Mouse (Mus musculus) ES-E14 (cell line): ENCODE data around the gene St8sia1.

ENCODE experiments used
- CHD2 ChIP-seq: IDR thresholded peaks from 2 replicates; pipeline ENCODE4 v1.6.1; 2014; ENCODE audit warnings: mild to moderate bottlenecking, low read depth, low read length, inconsistent platforms
- MAFK ChIP-seq: IDR thresholded peaks from 2 replicates; pipeline ENCODE4 v1.6.1; 2014; ENCODE audit warnings: mild to moderate bottlenecking, low read depth, low read length, inconsistent platforms; ENCODE audit not compliant: insufficient read depth
- ZC3H11A ChIP-seq: IDR thresholded peaks from 2 replicates; pipeline ENCODE4 v1.6.1; 2012; ENCODE audit warnings: low read depth, mild to moderate bottlenecking, inconsistent platforms, low read length, borderline replicate concordance

GRCm38 (mm10) chr6:142911263-142911662 lies 53.0 kb downstream of the St8sia1 start:
- no peak for TF ChIP-seq ZC3H11A
- no peak for TF ChIP-seq MAFK
- no peak for TF ChIP-seq CHD2
